Mouse (Mus musculus) heart, adult 11 months (tissue): ENCODE results near the gene Fam168b.

Source experiments
- DNase-seq: peaks from one replicate; pipeline ENCODE4 v3.0.0; 2022

The Fam168b gene

GRCm38 (mm10) chr1:34811581-34811980 lies 31.3 kb downstream of the Fam168b start:
- peak; percentile 89 for DNase-seq

- DNase-seq: no peak
Measured at GRCm38 (mm10) chr1:34811035-34811434, 31.8 kb downstream of the Fam168b start.

DNA sequence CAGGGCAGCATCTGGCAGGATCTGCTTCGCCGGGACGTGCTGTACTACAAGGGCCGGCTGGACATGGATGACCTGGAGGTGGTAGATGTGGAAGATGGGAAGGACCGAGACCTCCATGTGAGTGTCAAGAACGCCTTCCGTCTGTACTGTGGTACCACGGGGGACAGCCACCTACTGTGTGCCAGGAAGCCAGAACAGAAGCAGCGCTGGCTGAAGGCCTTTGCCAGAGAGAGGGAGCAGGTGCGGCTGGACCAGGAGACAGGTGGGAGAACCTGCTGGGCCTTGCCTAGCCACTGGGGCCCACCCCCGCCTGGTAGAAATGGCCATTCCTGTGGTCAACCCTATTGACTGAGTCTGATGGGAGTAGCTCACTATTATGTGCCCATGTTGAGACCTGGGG lies 32.6 kb downstream of the Fam168b start:
- no peak for DNase-seq

- DNase-seq: no peak
Measured at GRCm38 (mm10) chr1:34808445-34808844, 34.4 kb downstream of the Fam168b start.

DNA sequence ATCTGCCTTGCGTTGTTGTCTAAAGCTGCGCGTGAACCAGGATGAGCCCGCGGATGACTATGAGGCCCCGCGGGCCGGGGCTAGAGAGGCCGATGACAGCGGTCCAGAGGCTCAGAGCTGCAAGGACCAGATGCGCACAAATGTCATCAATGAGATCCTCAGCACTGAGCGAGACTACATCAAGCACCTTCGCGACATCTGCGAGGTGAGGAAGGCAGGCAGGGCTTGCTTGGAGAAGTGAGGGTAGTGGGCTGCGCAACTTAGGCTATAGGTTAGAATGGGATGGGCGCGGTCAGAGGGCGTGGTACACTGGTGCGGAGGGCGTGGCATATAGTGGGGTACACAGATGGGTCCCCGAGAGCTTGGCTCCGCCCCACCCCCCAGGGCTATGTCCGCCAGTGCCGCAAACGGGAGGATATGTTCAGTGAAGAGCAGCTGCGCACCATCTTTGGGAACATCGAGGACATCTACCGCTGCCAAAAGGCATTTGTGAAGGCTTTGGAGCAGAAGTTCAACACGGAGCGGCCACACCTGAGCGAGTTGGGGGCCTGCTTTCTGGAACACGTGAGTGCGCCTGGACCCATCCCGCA lies 36.8 kb downstream of the Fam168b start:
- peak; percentile 91 for DNase-seq

DNA sequence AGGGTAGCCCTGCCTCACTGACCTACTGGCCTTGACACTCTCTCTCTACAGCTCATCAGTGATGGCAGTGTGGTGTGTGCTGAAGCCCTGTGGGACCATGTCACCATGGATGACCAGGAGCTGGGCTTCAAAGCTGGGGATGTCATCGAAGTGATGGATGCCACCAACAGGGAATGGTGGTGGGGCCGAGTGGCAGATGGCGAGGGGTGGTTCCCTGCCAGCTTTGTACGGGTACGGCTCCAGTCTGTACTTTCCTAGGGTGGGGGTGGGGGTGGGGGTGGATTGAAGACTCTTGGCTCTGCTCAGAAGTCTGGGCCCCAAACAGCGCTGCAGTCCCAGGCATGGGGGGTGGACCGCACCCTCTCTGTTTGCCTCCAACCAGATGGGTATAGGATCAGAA lies 38.0 kb downstream of the Fam168b start:
- DNase-seq: no peak

GRCm38 (mm10) chr1:34802290-34802642 lies 40.6 kb downstream of the Fam168b start:
- DNase-seq: peak; percentile 88

- DNase-seq: peak; percentile 98
Measured at GRCm38 (mm10) chr1:34801616-34802289, 41.1 kb downstream of the Fam168b start.

GRCm38 (mm10) chr1:34799140-34799539 lies 43.7 kb downstream of the Fam168b start:
- no peak for DNase-seq

DNA sequence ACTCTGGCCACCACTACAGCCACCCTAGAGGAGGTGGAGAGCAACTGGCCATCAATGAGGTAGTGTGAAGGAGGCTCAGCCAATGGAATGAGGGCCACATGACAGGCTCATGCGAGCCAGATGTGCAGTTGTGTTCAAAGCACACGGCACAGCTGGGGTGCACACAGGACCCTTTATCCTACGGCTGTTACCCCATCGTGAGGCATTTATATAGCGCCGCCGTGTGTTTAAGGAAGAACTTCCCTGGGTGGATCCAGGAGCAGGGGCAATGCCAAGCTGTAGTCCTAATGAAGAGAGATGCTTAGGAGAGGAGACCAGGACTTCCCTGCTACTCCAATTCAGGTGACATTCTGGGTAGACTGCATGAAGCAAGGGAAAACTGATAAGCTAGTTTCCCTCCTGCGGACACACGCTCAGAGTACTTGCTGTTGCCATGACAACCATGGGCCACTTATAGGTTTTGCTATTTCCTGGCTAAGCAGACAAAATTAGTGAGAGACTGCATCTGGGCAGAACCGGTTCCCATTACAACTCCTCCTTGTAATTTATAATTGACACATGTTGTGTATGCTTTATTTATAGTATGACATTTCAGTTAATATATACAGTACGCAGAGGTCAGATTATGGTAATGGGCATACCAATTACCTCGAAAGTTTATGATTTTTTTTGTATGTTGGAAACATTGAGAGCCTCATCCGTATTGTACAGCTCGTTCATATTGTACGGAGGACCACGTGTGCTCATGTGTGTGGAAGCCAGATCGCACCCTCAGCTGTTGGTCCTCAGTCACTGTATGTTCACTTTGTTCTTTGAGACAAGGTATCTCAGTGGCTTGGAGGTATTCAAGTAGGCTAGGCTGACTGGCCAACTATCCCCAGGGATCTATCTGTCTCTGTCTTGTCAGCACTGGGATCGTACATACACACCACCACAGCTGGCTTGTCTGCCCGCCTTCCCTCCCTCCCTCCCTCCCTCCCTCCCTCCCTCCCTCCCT lies 49.3 kb downstream of the Fam168b start:
- DNase-seq: no peak

- DNase-seq: no peak
Measured at GRCm38 (mm10) chr1:34783538-34784161, 59.2 kb downstream of the Fam168b start.

GRCm38 (mm10) chr1:34775870-34776269 lies 67.0 kb downstream of the Fam168b start:
- no peak for DNase-seq

- DNase-seq: peak; percentile 49
Measured at GRCm38 (mm10) chr1:34768875-34769274, 74.0 kb downstream of the Fam168b start.

DNA sequence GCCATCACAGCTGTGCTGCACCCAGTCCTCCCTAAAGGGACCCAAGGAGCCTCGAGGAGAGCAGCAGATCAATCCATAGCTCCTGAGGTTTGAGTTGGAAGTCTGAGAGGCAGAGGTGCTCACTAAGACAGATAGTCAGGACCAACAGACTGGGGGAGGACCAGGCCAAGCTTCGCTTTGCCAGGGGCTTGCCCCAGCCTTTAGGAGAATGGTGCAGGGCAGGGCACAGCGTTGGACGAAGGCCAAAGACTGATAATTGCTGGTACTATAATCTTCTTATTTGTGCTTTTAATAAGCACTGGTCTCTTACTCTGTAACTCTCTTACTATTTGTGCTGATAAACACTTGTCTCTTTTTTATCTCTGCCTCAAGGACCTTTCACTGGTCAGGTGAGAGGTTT lies 75.0 kb downstream of the Fam168b start:
- peak; percentile 76 for DNase-seq

- DNase-seq: no peak
Measured at GRCm38 (mm10) chr1:34766899-34767298, 76.0 kb downstream of the Fam168b start.
